Mouse (Mus musculus) thymus, adult 2 months (tissue): ENCODE measurements around the gene Ntmt1.

Experiments used
- CTCF ChIP-seq: fragments of 200-500 bp; IDR thresholded peaks from 2 replicates; pipeline ENCODE4 v1.5.1; 2012; ENCODE audit warnings: mild to moderate bottlenecking, control low read depth, low read length, moderate library complexity, borderline replicate concordance; ENCODE audit not compliant: control insufficient read depth, poor library complexity, insufficient read depth; ENCODE audit errors: extremely low read depth
- POLR2A ChIP-seq: fragments of 200-500 bp; IDR thresholded peaks from 2 replicates; pipeline ENCODE4 v1.6.1; 2012; ENCODE audit warnings: mild to moderate bottlenecking, low read length, control low read depth, moderate library complexity; ENCODE audit not compliant: control insufficient read depth, poor library complexity, insufficient read depth; ENCODE audit errors: extremely low read depth

DNA sequence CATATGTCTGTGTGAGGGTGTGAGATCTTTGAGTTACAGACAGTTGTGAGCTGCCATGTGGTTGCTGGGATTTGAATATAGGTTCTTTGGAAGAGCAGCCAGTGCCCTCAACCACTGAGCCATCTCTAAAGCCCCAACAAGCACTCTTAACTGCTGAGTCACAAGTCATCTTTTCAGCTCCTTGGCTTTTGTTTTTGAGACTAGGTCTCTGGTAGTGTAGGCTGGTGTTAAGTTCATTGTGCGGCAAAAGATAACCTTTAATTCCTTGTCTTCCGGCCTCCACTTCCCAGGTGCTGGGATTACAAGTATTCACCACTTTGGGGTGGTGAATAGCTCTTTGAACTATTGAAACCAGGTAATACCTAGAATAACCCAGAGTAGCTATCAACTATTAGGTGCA, 1.6 kb upstream of the Ntmt1 start:
- TF ChIP-seq POLR2A, result no peak
- TF ChIP-seq CTCF, result no peak
